Mouse (Mus musculus) thymus, adult 2 months (tissue): Measurements from ENCODE around the gene Tom1l2.

Experiments
- CTCF ChIP-seq: fragments of 200-500 bp; IDR thresholded peaks from 2 replicates; pipeline ENCODE4 v1.5.1; 2012; ENCODE audit warnings: mild to moderate bottlenecking, control low read depth, low read length, moderate library complexity, borderline replicate concordance; ENCODE audit not compliant: control insufficient read depth, poor library complexity, insufficient read depth; ENCODE audit errors: extremely low read depth
- POLR2A ChIP-seq: fragments of 200-500 bp; IDR thresholded peaks from 2 replicates; pipeline ENCODE4 v1.6.1; 2012; ENCODE audit warnings: mild to moderate bottlenecking, low read length, control low read depth, moderate library complexity; ENCODE audit not compliant: control insufficient read depth, poor library complexity, insufficient read depth; ENCODE audit errors: extremely low read depth

DNA sequence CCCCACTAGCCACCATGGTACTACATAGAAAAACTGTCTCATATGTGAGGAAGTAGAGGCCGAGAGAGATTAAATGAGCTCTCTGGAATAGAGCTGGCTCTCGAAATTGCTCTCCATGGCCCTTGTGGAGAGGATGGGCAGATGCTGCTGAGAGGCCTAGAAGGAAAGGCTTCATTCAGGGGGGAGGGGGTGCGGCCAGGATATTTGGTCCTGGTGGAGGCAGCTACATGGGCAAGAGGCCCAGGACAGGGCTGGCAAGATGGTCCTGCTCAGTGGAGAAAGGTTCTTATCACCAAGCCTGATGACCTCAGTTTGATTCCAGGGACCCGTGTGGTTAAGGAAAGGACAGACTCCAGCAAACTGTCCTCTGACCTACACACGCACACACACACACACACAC lies 33.2 kb upstream of the Tom1l2 start:
- TF ChIP-seq POLR2A (no peak), CTCF (no peak)
